Mouse (Mus musculus): ENCODE results near the gene Dnajb12. TPM values are rescaled to one million over a fixed set of nuclear protein-coding genes. Genes with fewer than 3 reads are reported as not detected.
"Not testable (repeated sequence)": the region's sequence is repeated elsewhere in the genome, so short reads cannot be mapped to it uniquely, and the experiment has no call there.

Gene Dnajb12
- total and polyA plus RNA-seq, 3 experiments: 10.4 to 28.5 (median 20.5) TPM

DNA sequence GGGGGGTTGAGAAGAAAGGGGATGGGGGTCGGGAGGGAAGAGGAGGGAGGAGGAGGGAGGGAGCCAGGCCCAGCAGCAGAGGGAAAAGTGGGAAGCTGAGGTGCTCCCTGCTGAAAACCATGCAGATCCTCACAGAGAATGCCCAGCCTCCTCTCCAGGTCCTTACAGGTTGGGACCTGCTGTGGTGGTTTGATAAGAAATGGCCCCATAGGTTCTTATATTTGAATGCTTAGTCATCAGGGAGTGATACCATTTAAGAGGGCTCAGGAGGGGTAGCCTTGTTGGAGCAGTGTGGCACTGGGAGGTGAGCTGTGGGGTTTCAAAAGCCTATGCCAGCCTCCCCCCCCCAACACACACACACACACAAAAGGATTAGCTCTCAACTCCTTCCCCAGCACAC, 4.0 kb upstream of the Dnajb12 start:
- Histone ChIP-seq H3K36me3 (replicated peaks) (no peaks in the 10 kb centered on the region), H3K27me3 (ENCODE audit: insufficient read depth, low read length) (no peaks in the 10 kb centered on the region), H3K4me1 (ENCODE audit: insufficient read depth, low read depth, low read length) (peaks cover 35% of the 10 kb centered on the region), H3K4me3 (ENCODE audit: low read depth, low read length) (peak overlapping the region; percentile 48; the same call in 1 of the 2 replicates), H3K9me3 (replicated peaks) (no peaks in the 10 kb centered on the region)
- TF ChIP-seq TAL1 (conservative IDR thresholded peaks at IDR 0.05; ENCODE audit: low read depth, low read length): peak; percentile 38
- TF ChIP-seq GATA1 (IDR thresholded peaks at IDR 0.05; ENCODE audit: borderline replicate concordance, low read length): no peak
- DNase-seq (ENCODE audit: low spot score) (no peak), ATAC-seq (ENCODE audit: extremely low read depth, insufficient number of reproducible peaks, low FRiP score, poor library complexity, severe bottlenecking) (0 out of 2 replicates have a peak, but pooled peaks have one; percentile 5)

DNA sequence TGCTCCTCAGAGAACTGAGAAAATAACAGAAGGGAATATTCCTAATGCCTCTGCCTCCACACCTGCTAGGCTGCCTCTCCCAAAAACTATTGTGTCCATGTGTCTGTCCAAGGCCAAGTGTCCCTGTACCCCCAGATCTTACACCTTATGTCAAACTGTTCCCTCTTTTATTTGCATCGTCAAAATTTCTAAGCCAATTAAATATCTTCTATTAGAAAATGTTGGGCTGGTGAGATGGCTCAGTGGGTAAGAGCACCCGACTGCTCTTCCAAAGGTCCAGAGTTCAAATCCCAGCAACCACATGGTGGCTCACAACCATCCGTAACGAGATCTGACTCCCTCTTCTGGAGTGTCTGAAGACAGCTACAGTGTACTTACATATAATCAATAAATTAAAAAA, 2.7 kb upstream of the Dnajb12 start:
- not testable (repeated sequence) for H3K9me3 ChIP-seq (replicated peaks); H3K4me3 ChIP-seq (ENCODE audit: low read depth, low read length); DNase-seq (ENCODE audit: low spot score); H3K36me3 ChIP-seq (replicated peaks); H3K27me3 ChIP-seq (ENCODE audit: insufficient read depth, low read length); ATAC-seq (ENCODE audit: extremely low read depth, insufficient number of reproducible peaks, low FRiP score, poor library complexity, severe bottlenecking)
- peaks cover 40% of the 10 kb centered on the region for H3K4me1 ChIP-seq (ENCODE audit: insufficient read depth, low read depth, low read length)

- H3K36me3 ChIP-seq (replicated peaks): peaks cover 16% of the 10 kb centered on the region
- no peaks in the 10 kb centered on the region for H3K9me3 ChIP-seq (replicated peaks)
- ATAC-seq (ENCODE audit: extremely low read depth, insufficient number of reproducible peaks, low FRiP score, poor library complexity, severe bottlenecking): no peak
- TF ChIP-seq POLR2AphosphoS5 (IDR thresholded peaks at IDR 0.05; ENCODE audit: insufficient replicate concordance, low read depth, low read length) (no peak), GATA1 (IDR thresholded peaks at IDR 0.05; ENCODE audit: borderline replicate concordance, low read length) (no peak), GATA2 (IDR thresholded peaks at IDR 0.05; ENCODE audit: borderline replicate concordance, low read depth, low read length) (no peak), CTCF (IDR thresholded peaks at IDR 0.05; ENCODE audit: low read depth, low read length) (no peak), TAL1 (conservative IDR thresholded peaks at IDR 0.05; ENCODE audit: low read depth, low read length) (no peak)
- H3K27me3 ChIP-seq (ENCODE audit: insufficient read depth, low read length): no peaks in the 10 kb centered on the region
- H3K4me1 ChIP-seq (ENCODE audit: insufficient read depth, low read depth, low read length): peaks cover 40% of the 10 kb centered on the region
- H3K4me3 ChIP-seq (ENCODE audit: low read depth, low read length): no peak overlapping the region
- DNase-seq (ENCODE audit: low spot score): no peak
These were observed 1.8 kb upstream of the Dnajb12 start for GRCm38 (mm10) chr10:59877421-59878117.

- Histone ChIP-seq H3K4me3 (ENCODE audit: low read depth, low read length) (peak overlapping the region; percentile 83), H3K9me3 (replicated peaks) (no peaks in the 10 kb centered on the region), H3K4me1 (ENCODE audit: insufficient read depth, low read depth, low read length) (peaks cover 34% of the 10 kb centered on the region), H3K27me3 (ENCODE audit: insufficient read depth, low read length) (no peaks in the 10 kb centered on the region), H3K36me3 (replicated peaks) (peaks cover 29% of the 10 kb centered on the region)
- DNase-seq (ENCODE audit: low spot score) (no peak), ATAC-seq (ENCODE audit: extremely low read depth, insufficient number of reproducible peaks, low FRiP score, poor library complexity, severe bottlenecking) (no peak)
- TF ChIP-seq TAL1 (conservative IDR thresholded peaks at IDR 0.05; ENCODE audit: low read depth, low read length): no peak
- no peak for TF ChIP-seq POLR2AphosphoS5 (IDR thresholded peaks at IDR 0.05; ENCODE audit: insufficient replicate concordance, low read depth, low read length)
- TF ChIP-seq GATA2 (IDR thresholded peaks at IDR 0.05; ENCODE audit: borderline replicate concordance, low read depth, low read length): no peak
- TF ChIP-seq CTCF (IDR thresholded peaks at IDR 0.05; ENCODE audit: low read depth, low read length): no peak
- no peak for TF ChIP-seq GATA1 (IDR thresholded peaks at IDR 0.05; ENCODE audit: borderline replicate concordance, low read length)
These were observed 533 bp upstream of the Dnajb12 start for GRCm38 (mm10) chr10:59878823-59879222.

DNA sequence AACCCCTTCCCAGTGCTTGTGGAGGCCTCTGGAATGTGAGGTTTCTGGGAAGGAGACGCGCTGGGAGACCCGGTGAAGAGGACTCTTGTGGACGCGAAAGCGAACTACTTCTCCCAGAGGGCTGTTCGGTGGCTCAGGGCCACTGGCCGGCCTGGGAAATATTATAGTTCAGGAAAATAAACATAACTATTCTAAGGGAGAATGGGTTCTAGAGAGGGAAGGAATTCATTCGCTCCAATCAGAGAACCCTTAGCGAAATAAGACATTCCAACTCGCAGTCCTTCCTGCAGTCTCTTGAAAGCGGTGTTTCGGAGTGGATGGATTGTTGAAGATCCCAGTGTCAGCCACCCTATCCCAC, 652 bp downstream of the Dnajb12 start:
- DNase-seq (ENCODE audit: low spot score) (no peak), ATAC-seq (ENCODE audit: extremely low read depth, insufficient number of reproducible peaks, low FRiP score, poor library complexity, severe bottlenecking) (no peak)

GRCm38 (mm10) chr10:59880837-59881236, 1.5 kb downstream of the Dnajb12 start:
- no peak for DNase-seq (ENCODE audit: low spot score)
- no peaks in the 10 kb centered on the region for H3K9me3 ChIP-seq (replicated peaks)

More for the DNA sequence above, 652 bp downstream of the Dnajb12 start:
- H3K4me1 ChIP-seq (ENCODE audit: insufficient read depth, low read depth, low read length): peaks cover 28% of the 10 kb centered on the region
- no peaks in the 10 kb centered on the region for H3K27me3 ChIP-seq (ENCODE audit: insufficient read depth, low read length)
- peaks cover 41% of the 10 kb centered on the region for H3K36me3 ChIP-seq (replicated peaks)
- H3K9me3 ChIP-seq (replicated peaks): no peaks in the 10 kb centered on the region
- H3K4me3 ChIP-seq (ENCODE audit: low read depth, low read length): peak overlapping the region; percentile 83
- TF ChIP-seq GATA2 (IDR thresholded peaks at IDR 0.05; ENCODE audit: borderline replicate concordance, low read depth, low read length): no peak
- no peak for TF ChIP-seq GATA1 (IDR thresholded peaks at IDR 0.05; ENCODE audit: borderline replicate concordance, low read length)
- no peak for TF ChIP-seq CTCF (IDR thresholded peaks at IDR 0.05; ENCODE audit: low read depth, low read length)
- TF ChIP-seq TAL1 (conservative IDR thresholded peaks at IDR 0.05; ENCODE audit: low read depth, low read length): no peak
- TF ChIP-seq POLR2AphosphoS5 (IDR thresholded peaks at IDR 0.05; ENCODE audit: insufficient replicate concordance, low read depth, low read length): no peak

More at GRCm38 (mm10) chr10:59880837-59881236, 1.5 kb downstream of the Dnajb12 start:
- H3K4me1 ChIP-seq (ENCODE audit: insufficient read depth, low read depth, low read length): peaks cover 28% of the 10 kb centered on the region
- no peaks in the 10 kb centered on the region for H3K27me3 ChIP-seq (ENCODE audit: insufficient read depth, low read length)
- no peak overlapping the region; the same call in 1 of the 2 replicates for H3K4me3 ChIP-seq (ENCODE audit: low read depth, low read length)
- no peak for ATAC-seq (ENCODE audit: extremely low read depth, insufficient number of reproducible peaks, low FRiP score, poor library complexity, severe bottlenecking)
- TF ChIP-seq TAL1 (conservative IDR thresholded peaks at IDR 0.05; ENCODE audit: low read depth, low read length) (no peak), GATA2 (IDR thresholded peaks at IDR 0.05; ENCODE audit: borderline replicate concordance, low read depth, low read length) (no peak), CTCF (IDR thresholded peaks at IDR 0.05; ENCODE audit: low read depth, low read length) (no peak), POLR2AphosphoS5 (IDR thresholded peaks at IDR 0.05; ENCODE audit: insufficient replicate concordance, low read depth, low read length) (no peak), GATA1 (IDR thresholded peaks at IDR 0.05; ENCODE audit: borderline replicate concordance, low read length) (no peak)
- H3K36me3 ChIP-seq (replicated peaks): peaks cover 49% of the 10 kb centered on the region
